In the genomic region with DNA sequence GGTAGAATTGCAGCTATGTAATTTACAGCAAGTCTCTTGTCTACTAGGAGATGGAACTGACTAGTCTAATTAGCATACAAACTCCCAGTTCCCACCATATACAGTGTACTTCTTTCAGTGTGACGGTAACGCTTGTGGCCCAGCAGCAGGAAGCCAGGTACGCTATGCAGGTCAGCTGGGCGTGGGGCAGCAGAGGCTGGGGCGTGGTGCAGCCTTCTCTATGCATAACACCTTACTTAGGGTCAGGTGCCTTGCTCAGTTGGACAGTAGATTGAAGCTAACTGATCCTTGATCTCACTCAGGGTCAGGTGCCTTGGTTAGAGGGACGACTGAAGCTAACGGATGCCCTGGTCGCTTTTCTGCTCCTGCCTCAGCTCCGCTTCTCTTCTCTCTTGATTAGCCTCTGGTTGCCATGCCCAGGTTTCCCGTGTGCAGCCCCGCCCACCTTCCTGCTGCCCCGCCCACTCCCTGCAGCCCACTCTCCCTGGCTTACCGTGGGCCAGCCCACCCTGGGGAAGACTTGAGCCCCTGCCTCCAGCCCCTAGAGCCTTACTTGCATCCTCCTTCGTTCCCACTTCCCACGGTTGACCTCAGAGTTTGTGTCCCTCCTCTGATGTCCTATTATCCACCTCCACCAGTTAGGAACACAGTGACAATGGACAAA, we compare ENCODE assay signal across 11 mouse cellular contexts. TPM values are rescaled to one million over a fixed set of nuclear protein-coding genes. Genes with fewer than 3 reads are reported as not detected.
DNase-seq lines count a peak whose midpoint lies in the region; ATAC-seq and TF ChIP-seq lines count a peak whose summit lies in the region.
"Had no signal": no experiment of that assay in that cellular context is flagged by ENCODE, and none has a peak within 500 bp of the region (broad histone marks: within the 10 kb centered on the region; RNA-seq: fewer than 3 reads in every experiment).

No protein-coding gene starts in this region.

- H3K27ac ChIP-seq in hindbrain, embryonic 13.5 days: peak overlapping the region; percentile 40; the same call in 1 of the 2 replicates
- H3K27ac ChIP-seq in hindbrain, embryonic 16.5 days (ENCODE audit: low read depth, low read length): no peak overlapping the region
- H3K27ac ChIP-seq in intestine, postnatal 0 days (ENCODE audit: low read depth, low read length): no peak overlapping the region

- ATAC-seq in hindbrain, embryonic 13.5 days (ENCODE audit: low FRiP score): 0 out of 2 replicates have a peak, but pooled peaks have one; percentile 19
- no peak for ATAC-seq in hindbrain, embryonic 16.5 days
- ATAC-seq in intestine, postnatal 0 days: no peak

- no peak for TF ChIP-seq CTCF in E14TG2a.4 (conservative IDR thresholded peaks at IDR 0.05; ENCODE audit: low read length)
- TF ChIP-seq CTCF in intestine, postnatal 0 days (IDR thresholded peaks at IDR 0.05; ENCODE audit: low read depth): no peak

- DNase-seq in ES-CJ7 (ENCODE audit: low read depth, low spot score): peak; percentile 77
- DNase-seq in gastrocnemius, adult 18-20 months (ENCODE audit: low spot score): no peak
- no peak for DNase-seq in left cerebral cortex, postnatal 36 days (ENCODE audit: low spot score in 2 of 2)
- DNase-seq: adrenal gland, postnatal 10 days; cerebellum, adult 18-20 months; gastrocnemius, postnatal 25 days; thymus, postnatal 14 days had no signal

- intact Hi-C loops in left cerebral cortex, postnatal 36 days (cut with DNase I): no loop called here

- H3K9ac ChIP-seq in hindbrain, embryonic 13.5 days: no peak overlapping the region
- no peak overlapping the region for H3K9ac ChIP-seq in hindbrain, embryonic 16.5 days (ENCODE audit: low read depth, low read length)
- H3K9ac ChIP-seq in intestine, postnatal 0 days (ENCODE audit: low read depth, low read length): no peak overlapping the region

- no peaks in the 10 kb centered on the region for H3K27me3 ChIP-seq in hindbrain, embryonic 13.5 days
- H3K27me3 ChIP-seq in hindbrain, embryonic 16.5 days (replicated peaks; ENCODE audit: control insufficient read depth, insufficient read depth, low read length): no peaks in the 10 kb centered on the region
- H3K27me3 ChIP-seq in E14TG2a.4 (ENCODE audit: insufficient read depth, low read length): no peaks in the 10 kb centered on the region
- no peaks in the 10 kb centered on the region for H3K27me3 ChIP-seq in intestine, postnatal 0 days (replicated peaks; ENCODE audit: control insufficient read depth, insufficient read depth, low read length)

- H3K36me3 ChIP-seq in hindbrain, embryonic 13.5 days: no peaks in the 10 kb centered on the region
- H3K36me3 ChIP-seq in hindbrain, embryonic 16.5 days (ENCODE audit: control insufficient read depth, insufficient read depth, low read length): no peaks in the 10 kb centered on the region
- H3K36me3 ChIP-seq in E14TG2a.4 (ENCODE audit: insufficient read depth, low read length): no peaks in the 10 kb centered on the region
- no peaks in the 10 kb centered on the region for H3K36me3 ChIP-seq in intestine, postnatal 0 days (ENCODE audit: control insufficient read depth, insufficient read depth)

- H3K4me2 ChIP-seq in hindbrain, embryonic 13.5 days: 0 out of 2 replicates have a peak overlapping the region, but pooled peaks have one; percentile 6
- no peak overlapping the region for H3K4me2 ChIP-seq in hindbrain, embryonic 16.5 days (ENCODE audit: low read length)
- peak overlapping the region; percentile 24; the same call in 1 of the 2 replicates for H3K4me2 ChIP-seq in intestine, postnatal 0 days (replicated peaks; ENCODE audit: low read depth)

- H3K4me1 ChIP-seq in hindbrain, embryonic 13.5 days (replicated peaks): peaks cover 40% of the 10 kb centered on the region
- peaks cover 19% of the 10 kb centered on the region for H3K4me1 ChIP-seq in hindbrain, embryonic 16.5 days (ENCODE audit: control insufficient read depth, insufficient read depth, low read depth, low read length)
- H3K4me1 ChIP-seq in E14TG2a.4 (replicated peaks; ENCODE audit: low read depth, low read length): peaks cover 92% of the 10 kb centered on the region
- 0 out of 2 replicates have a peak, but pooled peaks cover 8% of the 10 kb centered on the region for H3K4me1 ChIP-seq in intestine, postnatal 0 days (replicated peaks; ENCODE audit: control insufficient read depth, insufficient read depth, low read length)

- 39% methylated on average over 15 of the region's 15 CpGs for WGBS in hindbrain, embryonic 13.5 days
- 37% methylated on average over 15 of the region's 15 CpGs for WGBS in hindbrain, embryonic 16.5 days
- 32% methylated on average over 15 of the region's 15 CpGs for WGBS in intestine, postnatal 0 days

- no peak overlapping the region for H3K4me3 ChIP-seq in hindbrain, embryonic 13.5 days
- H3K4me3 ChIP-seq in hindbrain, embryonic 16.5 days (ENCODE audit: low read length): no peak overlapping the region
- peak overlapping the region; percentile 59 for H3K4me3 ChIP-seq in E14TG2a.4 (replicated peaks; ENCODE audit: low read length)
- H3K4me3 ChIP-seq in intestine, postnatal 0 days (ENCODE audit: low read depth, low read length): no peak overlapping the region

- no peaks in the 10 kb centered on the region for H3K9me3 ChIP-seq in hindbrain, embryonic 13.5 days
- H3K9me3 ChIP-seq in hindbrain, embryonic 16.5 days (ENCODE audit: control insufficient read depth, low read length): no peaks in the 10 kb centered on the region
- H3K9me3 ChIP-seq in E14TG2a.4 (ENCODE audit: low read length): no peaks in the 10 kb centered on the region
- H3K9me3 ChIP-seq in intestine, postnatal 0 days (ENCODE audit: control insufficient read depth): no peaks in the 10 kb centered on the region

RNA-seq across cellular contexts. Expression of gene Srp9, which starts 29.9 kb away (rescaled TPM):
- 140 and 146 TPM in 2 replicates for polyA plus RNA-seq in hindbrain, embryonic 13.5 days (2015; fragmentation: Nextera tagmentation; extraction: Ambion mirVana)
- 125 and 134 TPM in 2 replicates for polyA plus RNA-seq in hindbrain, embryonic 16.5 days (2015; fragmentation: Nextera tagmentation; extraction: Ambion mirVana)
- 208 and 218 TPM in 2 replicates for polyA plus RNA-seq in intestine, postnatal 0 days (2015; fragmentation: Nextera tagmentation; extraction: Ambion mirVana)
- total RNA-seq in gastrocnemius, adult 18-20 months (2021): 10 to 100 TPM; 43.1 to 44.7 TPM
- total RNA-seq in left cerebral cortex, postnatal 36 days (2021): 10 to 100 TPM; 61.0 to 63.4 TPM
